13 mouse cellular contexts compared by ENCODE assay signal in genomic region chr2:159080784-159081544, GRCm38 (mm10).
A peak's percentile ranks its signal among the peaks of the same experiment; 100 is the strongest.
DNase-seq lines count a peak whose midpoint lies in the region; ATAC-seq lines count a peak whose summit lies in the region.
"Had no signal": no experiment of that assay in that cellular context is flagged by ENCODE, and none has a peak within 500 bp of the region (broad histone marks: within the 10 kb centered on the region; RNA-seq: fewer than 3 reads in every experiment).

No protein-coding gene starts in this region.

- H3K9ac ChIP-seq in lung, embryonic 16.5 days (ENCODE audit: low read length), result no peak overlapping the region
- H3K9ac ChIP-seq in forebrain, embryonic 13.5 days, result no peak overlapping the region; the same call in 1 of the 2 replicates
- no peak overlapping the region for H3K9ac ChIP-seq in midbrain, embryonic 13.5 days (replicated peaks)
- H3K9ac ChIP-seq: limb, embryonic 15.5 days had no signal

- H3K36me3 ChIP-seq in lung, embryonic 16.5 days (ENCODE audit: control insufficient read depth, insufficient read depth, low read length), result no peaks in the 10 kb centered on the region
- H3K36me3 ChIP-seq in forebrain, embryonic 13.5 days (ENCODE audit: poor library complexity, severe bottlenecking), result no peaks in the 10 kb centered on the region
- no peaks in the 10 kb centered on the region for H3K36me3 ChIP-seq in midbrain, embryonic 13.5 days
- H3K36me3 ChIP-seq: limb, embryonic 15.5 days had no signal

- peak; percentile 51; the same call in 1 of the 2 replicates for ATAC-seq in lung, embryonic 16.5 days (ENCODE audit: low read depth)
- peak; percentile 83 for ATAC-seq in forebrain, embryonic 13.5 days
- ATAC-seq in midbrain, embryonic 13.5 days, result peak; percentile 63

- WGBS in lung, embryonic 16.5 days, result 59% methylated on average over 19 of the region's 19 CpGs
- WGBS in forebrain, embryonic 13.5 days, result 45% methylated on average over 19 of the region's 19 CpGs
- 59% methylated on average over 19 of the region's 19 CpGs for WGBS in midbrain, embryonic 13.5 days

- H3K27me3 ChIP-seq in lung, embryonic 16.5 days (ENCODE audit: control insufficient read depth, insufficient read depth, low read depth, low read length), result no peaks in the 10 kb centered on the region
- H3K27me3 ChIP-seq in forebrain, embryonic 13.5 days, result no peaks in the 10 kb centered on the region
- no peaks in the 10 kb centered on the region for H3K27me3 ChIP-seq in midbrain, embryonic 13.5 days
- H3K27me3 ChIP-seq: limb, embryonic 15.5 days had no signal

- H3K4me1 ChIP-seq in lung, embryonic 16.5 days (replicated peaks; ENCODE audit: control insufficient read depth, insufficient read depth, low read length), result no peaks in the 10 kb centered on the region
- peaks cover 12% of the 10 kb centered on the region; the same call in 1 of the 2 replicates for H3K4me1 ChIP-seq in forebrain, embryonic 13.5 days
- H3K4me1 ChIP-seq in midbrain, embryonic 13.5 days (replicated peaks), result no peaks in the 10 kb centered on the region; the same call in 1 of the 2 replicates
- H3K4me1 ChIP-seq: limb, embryonic 15.5 days had no signal

- peak overlapping the region; percentile 35 for H3K4me2 ChIP-seq in lung, embryonic 16.5 days (ENCODE audit: low read depth, low read length)
- 0 out of 2 replicates have a peak overlapping the region, but pooled peaks have one; percentile 20 for H3K4me2 ChIP-seq in forebrain, embryonic 13.5 days
- peak overlapping the region; percentile 19; the same call in 1 of the 2 replicates for H3K4me2 ChIP-seq in midbrain, embryonic 13.5 days (replicated peaks)
- H3K4me2 ChIP-seq: limb, embryonic 15.5 days had no signal

- DNase-seq in lung, postnatal 4 days, result no peak
- peak; percentile 23 to 43 for DNase-seq in frontal cortex, postnatal 14 days (ENCODE audit: low spot score in 2 of 2)
- no peak for DNase-seq in gastrocnemius, postnatal 25 days
- DNase-seq in embryo, embryonic 10 days (ENCODE audit: low spot score), result no peak
- no peak for DNase-seq in adrenal gland, postnatal 4 days (ENCODE audit: low spot score in 2 of 2)
- DNase-seq: cerebellum, adult 11-12 months; heart, postnatal 36 days; kidney, postnatal 14 days; thymus, postnatal 25 days had no signal

- no peak overlapping the region for H3K4me3 ChIP-seq in lung, embryonic 16.5 days (ENCODE audit: low read length)
- no peak overlapping the region for H3K4me3 ChIP-seq in forebrain, embryonic 13.5 days
- H3K4me3 ChIP-seq in midbrain, embryonic 13.5 days (replicated peaks), result no peak overlapping the region
- H3K4me3 ChIP-seq: limb, embryonic 15.5 days had no signal

- H3K9me3 ChIP-seq in lung, embryonic 16.5 days (ENCODE audit: control insufficient read depth, low read length), result no peaks in the 10 kb centered on the region
- H3K9me3 ChIP-seq in forebrain, embryonic 13.5 days (replicated peaks), result no peaks in the 10 kb centered on the region
- H3K9me3 ChIP-seq in midbrain, embryonic 13.5 days, result no peaks in the 10 kb centered on the region
- H3K9me3 ChIP-seq: limb, embryonic 15.5 days had no signal

- H3K27ac ChIP-seq in lung, embryonic 16.5 days (ENCODE audit: low read length), result peak overlapping the region; percentile 31
- peak overlapping the region; percentile 27 for H3K27ac ChIP-seq in forebrain, embryonic 13.5 days
- H3K27ac ChIP-seq in midbrain, embryonic 13.5 days, result peak overlapping the region; percentile 27; the same call in 1 of the 2 replicates
- H3K27ac ChIP-seq: limb, embryonic 15.5 days had no signal

Comparison
In these comparisons a context has a peak if more than half of its experiments do, and no peak if none do; other contexts are left out.
1. DNase-seq: peak in frontal cortex, postnatal 14 days (2 of 2); none in lung, postnatal 4 days (0 of 2), gastrocnemius, postnatal 25 days (single experiment), embryo, embryonic 10 days (single experiment) and adrenal gland, postnatal 4 days (0 of 2).
2. Peak in every context shown above with its lines, with median percentiles within 50 percentile points of each other: ATAC-seq, H3K27ac ChIP-seq and H3K4me2 ChIP-seq.